Mouse (Mus musculus) cortical plate, adult 2 months (tissue): ENCODE measurements around the gene Unc13a. TPM values are rescaled to one million over a fixed set of nuclear protein-coding genes. Genes with fewer than 3 reads are reported as not detected.
A peak's percentile ranks its signal among the peaks of the same experiment; 100 is the strongest.

Source experiments
- H3K27ac ChIP-seq: fragments of 200-500 bp; 2 replicates; pipeline ENCODE4 v1.5.1; 2012; ENCODE audit warnings: low read length, control low read depth, inconsistent platforms; ENCODE audit not compliant: insufficient read depth
- H3K4me1 ChIP-seq: fragments of 200-500 bp; 2 replicates; pipeline ENCODE4 v1.6.1; 2011; ENCODE audit warnings: low read length; ENCODE audit not compliant: control insufficient read depth, insufficient read depth
- H3K4me3 ChIP-seq: fragments of 200-500 bp; 2 replicates; pipeline ENCODE4 v1.5.1; 2011; ENCODE audit warnings: mild to moderate bottlenecking, low read length, control low read depth; ENCODE audit not compliant: insufficient read depth
- CTCF ChIP-seq: fragments of 200-500 bp; IDR thresholded peaks from 2 replicates; pipeline ENCODE4 v1.5.1; 2011; ENCODE audit warnings: mild to moderate bottlenecking, control low read depth, low read length; ENCODE audit not compliant: insufficient read depth; ENCODE audit errors: extremely low read depth
- POLR2A ChIP-seq: fragments of 200-500 bp; IDR thresholded peaks from 2 replicates; pipeline ENCODE4 v1.6.1; 2011; ENCODE audit warnings: mild to moderate bottlenecking, low read length, control low read depth; ENCODE audit not compliant: insufficient read depth; ENCODE audit errors: extremely low read depth
- polyA plus RNA-seq: library from polyadenylated mRNA; depleted of rRNA; stranded (reverse); fragments of >200 nt; gene quantifications from 2 replicates; pipeline ENCODE4 v1.2.3, GENCODE M21; 2012

Unc13a gene
- polyA plus RNA-seq, 1 experiment = 199 TPM

DNA sequence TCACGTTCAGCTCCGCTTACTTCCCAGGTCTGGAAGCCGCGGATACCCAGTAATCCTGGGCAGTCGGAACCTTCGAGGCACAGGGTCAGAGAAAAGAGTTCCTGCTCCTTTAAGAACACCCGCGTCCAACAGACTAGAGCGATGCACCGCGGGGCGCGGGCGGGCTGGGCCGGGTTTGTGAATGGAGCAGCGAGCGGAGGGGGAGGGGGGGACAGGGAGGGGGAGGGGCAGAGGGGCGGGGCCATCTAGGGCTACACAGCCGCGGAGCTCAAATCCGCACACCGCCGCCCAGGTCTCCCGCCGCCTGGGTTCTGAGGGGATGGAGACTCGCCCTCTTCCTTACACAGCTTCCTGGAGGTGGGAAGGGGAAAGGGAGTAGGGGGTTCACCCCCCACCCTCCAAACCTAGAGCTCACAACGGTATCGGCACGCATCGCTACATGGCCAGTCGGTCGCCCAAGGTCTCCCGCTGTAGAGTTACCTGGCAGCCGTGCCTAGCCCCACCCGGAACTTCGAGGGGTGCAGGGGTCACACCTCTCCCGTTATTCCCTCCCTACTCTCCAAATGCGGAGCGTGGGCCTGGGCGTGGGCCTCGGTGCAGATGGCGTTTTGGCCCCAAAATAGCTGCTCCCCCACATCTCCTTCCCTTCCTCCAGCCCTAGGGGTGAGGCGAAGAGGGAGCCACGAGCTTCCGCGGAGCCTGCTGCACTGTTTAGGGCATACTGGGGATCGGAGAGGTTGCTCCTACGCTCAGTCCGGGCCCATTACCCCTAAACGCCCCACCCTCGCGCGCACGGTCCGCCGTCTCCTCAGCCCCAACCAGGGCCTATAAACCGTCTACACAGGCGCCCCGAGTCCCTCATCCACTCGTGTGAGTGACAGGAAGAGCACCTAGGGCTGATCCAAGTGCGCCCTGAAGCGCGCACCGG is 672 bp downstream of the Unc13a start:
- Histone ChIP-seq H3K27ac (peak overlapping the region; percentile 95), H3K4me3 (peak overlapping the region; percentile 98), H3K4me1 (peaks cover 17% of the 10 kb centered on the region)
- TF ChIP-seq CTCF (no peak), POLR2A (no peak)

DNA sequence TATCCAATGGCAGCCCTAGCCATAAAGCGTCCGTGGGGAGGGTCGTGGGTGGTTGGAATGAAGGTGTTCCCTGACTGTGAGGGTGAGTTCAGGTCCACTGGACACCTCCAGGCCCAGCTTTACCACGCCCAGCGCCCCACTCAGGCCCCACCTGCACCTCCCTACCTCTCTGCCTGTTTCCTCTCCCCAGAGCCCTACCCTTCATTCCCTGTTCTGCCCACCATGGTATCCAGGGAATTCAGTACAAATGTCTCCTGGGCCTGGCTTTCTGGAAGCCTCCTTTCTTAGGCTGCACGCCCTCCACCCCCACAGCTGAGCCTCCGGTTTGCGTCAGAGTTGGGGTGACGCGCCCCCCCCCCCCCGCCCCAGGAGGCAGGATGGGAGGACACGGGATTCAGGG is 1.4 kb downstream of the Unc13a start:
- peaks cover 14% of the 10 kb centered on the region for H3K4me1 ChIP-seq
- TF ChIP-seq POLR2A (no peak), CTCF (no peak)
- H3K27ac ChIP-seq = peak overlapping the region; percentile 19; the same call in 1 of the 2 replicates
- H3K4me3 ChIP-seq = peak overlapping the region; percentile 98

GRCm38 (mm10) chr8:71668220-71668975 is 3.2 kb downstream of the Unc13a start:
- peaks cover 14% of the 10 kb centered on the region for H3K4me1 ChIP-seq
- peak overlapping the region; percentile 1; the same call in 1 of the 2 replicates for H3K4me3 ChIP-seq
- 0 out of 2 replicates have a peak overlapping the region, but pooled peaks have one; percentile 18 for H3K27ac ChIP-seq
- TF ChIP-seq CTCF (no peak), POLR2A (no peak)

GRCm38 (mm10) chr8:71667256-71667655 is 4.3 kb downstream of the Unc13a start:
- no peak for TF ChIP-seq CTCF
- no peak for TF ChIP-seq POLR2A
- H3K27ac ChIP-seq = no peak overlapping the region
- H3K4me3 ChIP-seq = no peak overlapping the region
- peaks cover 12% of the 10 kb centered on the region for H3K4me1 ChIP-seq

DNA sequence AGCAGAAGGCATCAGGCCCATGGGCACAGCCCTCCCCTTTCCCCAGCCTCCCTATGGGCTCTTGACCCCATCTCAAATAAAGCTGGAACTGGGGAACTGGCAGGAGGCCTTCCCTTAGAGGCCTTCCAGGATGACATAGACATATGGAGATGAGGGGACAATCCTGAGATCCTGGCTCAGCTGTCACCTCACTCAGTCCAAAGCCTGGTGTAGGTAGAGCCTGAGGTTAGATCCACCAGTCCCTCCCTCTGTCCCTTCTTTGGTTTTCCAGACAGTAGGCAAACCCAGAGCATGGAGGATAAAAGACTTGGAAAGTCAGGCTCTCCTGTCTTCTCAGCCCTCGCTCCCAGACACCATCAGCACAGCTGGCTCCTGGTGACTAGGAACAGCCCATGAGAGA is 4.7 kb downstream of the Unc13a start:
- Histone ChIP-seq H3K4me1 (peaks cover 12% of the 10 kb centered on the region), H3K4me3 (no peak overlapping the region), H3K27ac (no peak overlapping the region)
- TF ChIP-seq CTCF = no peak
- TF ChIP-seq POLR2A = no peak

GRCm38 (mm10) chr8:71665331-71666130 is 6.0 kb downstream of the Unc13a start:
- H3K27ac ChIP-seq = no peak overlapping the region

GRCm38 (mm10) chr8:71660325-71661120 is 11.0 kb downstream of the Unc13a start:
- no peak for TF ChIP-seq POLR2A
- peak; percentile 88 for TF ChIP-seq CTCF
- no peak overlapping the region for H3K27ac ChIP-seq
- no peaks in the 10 kb centered on the region for H3K4me1 ChIP-seq
- H3K4me3 ChIP-seq = no peak overlapping the region

More at GRCm38 (mm10) chr8:71665331-71666130, 6.0 kb downstream of the Unc13a start:
- TF ChIP-seq CTCF (no peak), POLR2A (no peak)
- H3K4me3 ChIP-seq = no peak overlapping the region
- peaks cover 12% of the 10 kb centered on the region for H3K4me1 ChIP-seq

GRCm38 (mm10) chr8:71659751-71660150 is 11.8 kb downstream of the Unc13a start:
- no peak overlapping the region for H3K27ac ChIP-seq
- H3K4me1 ChIP-seq = no peaks in the 10 kb centered on the region
- no peak overlapping the region for H3K4me3 ChIP-seq
- no peak for TF ChIP-seq POLR2A
- TF ChIP-seq CTCF = no peak

- H3K4me1 ChIP-seq = no peaks in the 10 kb centered on the region
- no peak overlapping the region for H3K4me3 ChIP-seq
- TF ChIP-seq POLR2A (no peak), CTCF (no peak)
- H3K27ac ChIP-seq = no peak overlapping the region
Observed at GRCm38 (mm10) chr8:71658515-71659049, 13.0 kb downstream of the Unc13a start.
